Mouse (Mus musculus): ENCODE data around the gene Cacng3. TPM values are rescaled to one million over a fixed set of nuclear protein-coding genes. Genes with fewer than 3 reads are reported as not detected.

Gene Cacng3
- 100 to 1,000 TPM; 124 to 137 (median 129) TPM for total RNA-seq (2022)

- DNase-seq (ENCODE audit: low spot score in 2 of 2), result no peak
These were observed at the start of gene Cacng3 for GRCm38 (mm10) chr7:122670442-122670872. Gene Cacng3, plus strand, starts transcription at chr7:122670492.

DNA sequence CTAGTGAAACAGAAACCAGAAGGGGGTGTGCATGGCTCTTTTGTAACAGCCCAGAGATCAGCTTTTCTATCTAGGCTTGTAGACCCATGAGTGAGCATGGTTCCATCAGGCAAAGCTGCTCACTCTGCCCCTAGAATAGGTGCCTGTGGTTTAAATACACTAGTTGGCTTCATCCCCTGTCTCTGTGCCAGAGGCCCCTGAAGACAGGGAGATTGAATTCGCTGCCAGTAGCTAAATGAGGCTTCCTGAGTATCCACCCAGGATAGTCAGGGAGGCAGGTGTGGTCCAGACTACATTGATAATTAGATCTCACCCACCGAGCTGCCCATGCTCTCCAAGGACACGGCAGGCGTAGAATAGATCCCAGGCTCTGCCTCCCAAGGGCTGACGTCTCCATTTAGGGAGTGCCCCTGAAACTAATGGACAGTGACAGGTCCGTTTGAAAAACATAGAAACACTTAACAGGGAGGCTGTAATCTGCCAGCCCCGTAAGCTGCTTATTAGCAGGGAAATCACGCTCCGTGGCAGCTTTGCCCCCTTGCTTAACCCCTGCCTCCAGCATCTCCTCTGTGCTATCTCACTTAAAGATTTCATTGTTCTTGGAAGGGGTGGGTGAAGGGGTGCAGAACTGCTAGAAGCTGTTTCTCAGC lies 48.0 kb upstream of the Cacng3 start:
- no peak for DNase-seq (ENCODE audit: low spot score in 2 of 2)

GRCm38 (mm10) chr7:122623753-122624152 lies 46.5 kb upstream of the Cacng3 start:
- DNase-seq (ENCODE audit: low spot score in 2 of 2), result no peak

DNA sequence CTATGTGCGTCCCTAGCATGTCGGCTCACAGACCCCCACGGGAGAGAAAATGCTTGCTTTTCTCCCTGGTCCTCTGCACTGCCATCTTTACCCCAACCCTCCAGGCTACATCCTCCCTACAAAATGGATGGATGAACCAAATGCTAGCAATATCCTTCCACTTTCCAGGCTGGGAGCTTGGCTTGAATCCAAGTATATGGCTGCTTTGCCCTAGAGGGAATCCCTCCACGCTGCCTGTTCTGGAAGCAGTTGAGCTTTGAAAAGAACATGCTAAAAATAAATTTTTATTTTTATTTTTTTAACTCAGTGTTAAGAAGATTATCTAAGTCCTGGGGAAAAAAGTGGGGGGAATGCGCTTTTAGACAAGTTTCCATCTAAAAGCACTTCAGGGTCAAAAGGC lies 42.2 kb upstream of the Cacng3 start:
- DNase-seq (ENCODE audit: low spot score in 2 of 2), result no peak

- DNase-seq (ENCODE audit: low spot score in 2 of 2), result no peak
These were observed 39.9 kb upstream of the Cacng3 start for GRCm38 (mm10) chr7:122630386-122630785.

DNA sequence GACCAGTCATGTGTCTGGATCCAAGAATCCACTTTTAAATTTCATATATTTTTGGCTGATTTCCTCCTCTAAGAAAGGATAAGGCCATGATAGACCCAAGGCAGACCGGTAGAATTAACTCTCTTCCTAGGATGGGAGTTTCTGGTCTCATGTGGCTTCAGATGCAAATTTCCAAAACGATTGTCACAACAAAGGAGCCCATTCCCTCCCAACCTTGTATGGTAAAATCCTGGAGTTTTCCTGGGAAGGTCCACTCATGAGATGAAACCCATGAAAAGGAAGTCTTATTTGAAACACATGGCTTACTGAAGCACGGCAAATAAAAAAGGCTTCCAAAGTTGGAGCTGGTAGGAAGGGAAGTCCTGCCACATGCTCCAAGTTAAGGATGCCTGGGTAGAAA lies 39.1 kb upstream of the Cacng3 start:
- DNase-seq (ENCODE audit: low spot score in 2 of 2), result no peak

GRCm38 (mm10) chr7:122632946-122633345 lies 37.3 kb upstream of the Cacng3 start:
- DNase-seq (ENCODE audit: low spot score in 2 of 2), result no peak

- DNase-seq (ENCODE audit: low spot score in 2 of 2), result no peak
These were observed 36.8 kb upstream of the Cacng3 start for GRCm38 (mm10) chr7:122633463-122633862.

DNA sequence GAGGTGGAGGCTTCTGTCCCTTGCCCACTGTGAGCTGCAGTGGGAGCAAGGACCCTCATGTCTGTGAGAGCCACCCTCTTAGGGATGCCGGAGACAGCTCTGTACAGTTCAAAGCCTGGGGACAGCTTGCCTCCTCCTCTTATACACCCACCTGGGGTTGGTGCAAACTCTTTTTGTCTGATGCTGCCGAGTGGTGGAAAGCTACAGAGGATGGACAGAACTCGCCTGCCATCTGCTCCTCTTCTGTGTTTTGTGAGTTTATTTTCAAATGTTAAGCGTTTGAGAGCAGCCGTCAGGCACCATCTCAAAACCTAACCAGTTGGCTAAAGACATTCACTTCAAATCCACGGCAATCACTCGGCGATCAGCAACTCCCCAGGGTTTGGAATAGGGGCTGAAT lies 26.6 kb upstream of the Cacng3 start:
- DNase-seq (ENCODE audit: low spot score in 2 of 2), result peak in 1 of 2 experiments; percentile 62

DNA sequence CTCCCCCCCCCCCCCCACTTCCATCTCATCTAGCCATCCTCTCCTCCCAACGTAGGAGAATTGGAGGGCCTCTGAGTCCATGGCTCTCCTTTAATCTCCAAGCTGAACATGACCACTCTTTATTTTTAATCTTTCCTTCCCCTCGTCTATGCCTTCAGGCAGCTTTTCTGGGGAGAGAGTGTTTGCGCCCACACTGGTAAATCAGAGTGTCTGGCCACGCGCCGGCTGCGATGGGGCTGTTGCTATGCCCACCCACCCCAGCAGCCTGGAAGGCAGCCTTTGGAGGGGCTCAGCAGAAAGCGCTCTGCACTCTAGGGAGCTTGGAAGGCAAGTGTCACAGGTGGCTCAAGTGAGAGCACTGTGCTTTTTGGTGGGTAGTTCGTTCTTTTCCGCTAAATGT lies 21.0 kb upstream of the Cacng3 start:
- peak in 1 of 2 experiments; percentile 60 for DNase-seq (ENCODE audit: low spot score in 2 of 2)

- no peak for DNase-seq (ENCODE audit: low spot score in 2 of 2)
These were observed 17.8 kb upstream of the Cacng3 start for GRCm38 (mm10) chr7:122652523-122652922.

DNA sequence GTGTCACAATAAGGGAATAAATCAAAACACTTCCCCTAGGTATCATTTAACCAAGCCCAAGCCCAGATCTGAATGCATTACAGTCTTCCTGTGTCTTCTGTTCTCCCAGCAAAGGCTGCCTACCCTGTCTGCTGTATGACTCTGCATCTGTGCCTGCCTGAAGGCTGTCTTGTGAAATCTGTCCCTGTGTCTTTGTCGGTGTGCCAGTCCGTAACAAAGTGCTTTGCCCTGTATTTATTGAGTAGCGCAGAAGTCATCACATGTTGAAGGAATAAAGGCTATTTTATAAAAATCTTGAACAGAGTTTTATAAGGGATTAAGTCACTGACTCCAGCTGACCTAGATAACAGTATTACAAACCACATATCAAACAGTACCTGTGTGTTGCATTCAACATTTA lies 13.6 kb upstream of the Cacng3 start:
- DNase-seq (ENCODE audit: low spot score in 2 of 2), result no peak

DNA sequence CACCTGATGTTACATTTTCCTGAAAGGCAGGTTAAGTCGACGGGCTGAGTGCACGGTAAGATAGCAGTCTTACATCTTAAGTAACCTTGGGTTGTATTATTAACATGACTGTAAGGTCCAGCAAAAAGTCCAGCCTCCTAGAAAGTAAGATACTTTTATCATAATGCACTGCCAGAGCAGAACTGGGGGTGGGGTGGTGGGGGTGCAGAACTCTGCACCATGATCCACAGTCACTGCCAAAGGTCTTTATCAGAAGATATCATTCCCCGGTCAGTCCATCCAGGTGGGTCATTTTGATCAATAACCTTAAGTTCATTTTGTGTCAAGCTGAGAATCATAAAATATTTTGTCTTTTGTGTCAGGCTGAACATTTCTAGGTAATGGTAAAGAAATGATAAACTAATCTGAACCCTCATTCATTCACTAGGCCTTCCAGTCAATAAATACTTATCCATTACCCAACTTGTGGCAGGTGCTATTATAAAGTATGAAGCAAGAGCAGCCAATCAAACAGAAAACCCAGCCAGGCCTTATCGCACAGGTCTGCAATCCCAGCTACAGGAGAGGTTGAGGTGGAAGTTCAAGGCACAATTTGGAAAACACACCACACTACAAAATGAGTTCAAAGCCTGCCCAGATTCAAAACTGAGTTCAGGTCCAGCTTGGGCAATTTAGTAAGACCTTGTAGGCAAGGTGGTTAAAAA lies 12.7 kb upstream of the Cacng3 start:
- no peak for DNase-seq (ENCODE audit: low spot score in 2 of 2)

GRCm38 (mm10) chr7:122665311-122666049 lies 4.8 kb upstream of the Cacng3 start:
- DNase-seq (ENCODE audit: low spot score in 2 of 2), result no peak

DNA sequence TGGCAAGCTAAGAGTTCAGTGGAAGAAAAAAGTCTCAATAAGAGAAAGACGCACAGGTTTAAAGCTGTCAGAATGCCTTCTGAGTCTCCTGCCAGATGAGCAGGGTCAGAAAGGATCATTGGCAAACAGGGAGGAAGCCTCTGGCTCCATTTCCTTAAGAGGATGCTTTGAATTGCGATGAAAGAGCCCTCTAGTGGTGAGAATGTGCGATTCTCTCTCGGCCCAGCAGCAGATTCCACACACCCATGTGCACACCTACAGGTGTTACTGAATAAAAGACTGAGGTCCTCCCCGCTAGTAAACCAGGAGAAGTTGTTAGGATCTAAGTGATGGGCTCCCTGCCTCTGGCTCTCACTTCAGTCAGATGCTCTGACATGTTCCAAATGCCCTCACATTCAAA lies 2.4 kb upstream of the Cacng3 start:
- DNase-seq (ENCODE audit: low spot score in 2 of 2), result no peak

DNA sequence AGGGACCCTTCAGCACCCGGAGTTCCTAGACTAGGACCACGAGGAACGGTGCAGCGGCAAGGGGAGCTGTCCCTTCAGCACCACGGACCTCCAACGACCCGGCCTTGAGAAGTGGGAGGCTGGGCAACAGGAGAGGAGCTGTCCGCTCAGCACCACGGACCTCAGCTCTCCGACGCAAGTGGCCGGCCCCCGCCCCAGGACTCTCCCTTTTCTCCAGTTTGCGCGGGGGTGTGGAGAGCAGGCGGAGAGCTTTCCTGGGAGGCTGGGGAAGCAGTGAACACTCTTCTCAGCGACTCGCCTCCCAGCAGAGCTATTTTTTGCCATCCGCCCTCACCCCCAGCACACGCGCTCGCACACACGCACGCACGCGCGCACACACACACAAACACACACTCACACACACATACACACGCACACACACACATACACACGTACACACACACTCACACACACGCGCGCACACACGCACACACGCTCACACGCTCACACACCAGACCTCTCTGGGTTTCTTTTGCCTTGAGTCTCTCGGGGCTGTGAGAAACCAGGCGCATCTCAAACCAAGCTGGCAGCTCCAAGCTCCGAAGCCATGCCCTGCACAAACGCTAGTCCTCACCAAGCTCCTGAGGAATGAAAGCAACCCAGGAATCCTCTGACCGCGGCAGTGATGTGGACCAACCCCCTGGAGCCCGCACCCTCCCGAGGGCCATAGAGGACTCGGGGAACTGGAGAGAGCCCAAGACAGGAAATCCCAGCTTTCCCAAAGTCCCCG lies 765 bp downstream of the Cacng3 start:
- DNase-seq (ENCODE audit: low spot score in 2 of 2), result peak; percentile 75 to 77

DNA sequence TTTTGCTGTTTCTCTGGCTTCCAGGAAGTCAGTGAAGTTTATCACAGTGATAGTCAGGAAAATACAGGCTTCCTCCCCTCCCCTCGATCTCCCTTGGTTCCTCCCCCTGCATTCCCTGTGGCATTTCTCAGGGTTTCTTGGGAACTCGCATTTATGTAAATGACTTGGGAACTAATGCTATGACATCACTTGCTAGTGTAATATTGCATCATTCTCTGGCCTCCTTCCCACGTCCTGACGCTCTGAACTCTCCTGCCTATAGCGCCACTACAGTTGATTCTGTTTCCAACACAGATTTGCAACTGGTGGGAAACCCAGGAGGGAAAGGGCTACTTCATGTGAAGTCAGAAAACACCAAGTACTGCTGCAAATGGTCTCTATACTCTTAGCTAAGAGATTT lies 2.7 kb downstream of the Cacng3 start:
- peak in 1 of 2 experiments; percentile 44 for DNase-seq (ENCODE audit: low spot score in 2 of 2)

DNA sequence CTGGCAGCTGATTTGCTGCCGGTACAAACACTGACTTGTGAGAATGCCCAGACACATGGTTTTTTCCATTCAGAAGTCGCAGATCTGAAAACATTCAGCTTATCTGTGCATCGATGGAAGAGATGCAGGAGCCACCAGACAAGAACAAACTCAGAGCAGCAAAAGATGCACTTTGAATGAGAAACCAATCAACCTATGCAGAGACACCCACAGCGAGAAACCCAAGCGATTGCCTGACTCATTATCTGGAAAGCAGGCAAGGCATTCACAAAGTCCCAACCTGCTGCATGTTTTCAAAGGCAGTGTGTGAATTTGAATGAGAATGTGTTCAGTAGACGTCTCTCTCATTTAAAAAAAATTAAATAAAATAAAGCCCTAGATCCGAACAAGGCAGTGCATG lies 4.9 kb downstream of the Cacng3 start:
- DNase-seq (ENCODE audit: low spot score in 2 of 2), result peak in 1 of 2 experiments; percentile 21

- DNase-seq (ENCODE audit: low spot score in 2 of 2), result peak in 1 of 2 experiments; percentile 67
These were observed 31.5 kb downstream of the Cacng3 start for GRCm38 (mm10) chr7:122701751-122702150.

- DNase-seq (ENCODE audit: low spot score in 2 of 2), result peak in 1 of 2 experiments; percentile 58
These were observed 32.2 kb downstream of the Cacng3 start for GRCm38 (mm10) chr7:122702443-122702842.

GRCm38 (mm10) chr7:122706736-122707135 lies 36.4 kb downstream of the Cacng3 start:
- no peak for DNase-seq (ENCODE audit: low spot score in 2 of 2)

GRCm38 (mm10) chr7:122716299-122716698 lies 46.0 kb downstream of the Cacng3 start:
- DNase-seq (ENCODE audit: low spot score in 2 of 2), result no peak

Measured in left cerebral cortex, adult 8-10 months (tissue).